Mouse (Mus musculus): Measurements from ENCODE around the gene Dcpp3. TPM values are rescaled to one million over a fixed set of nuclear protein-coding genes. Genes with fewer than 3 reads are reported as not detected.

Dcpp3 gene
- total and polyA plus RNA-seq, 3 experiments: not detected

- dilution Hi-C loops (cut with MboI; ENCODE audit: extremely low pct_ligation_motif_present, extremely low pct_unique_long_range_greater_than_20kb, low sequenced_read_pairs) (no loop called here), in situ Hi-C loops (cut with MboI; ENCODE audit: low pct_ligation_motif_present, low pct_unique_long_range_greater_than_20kb, low sequenced_read_pairs) (no loop called here)
- peaks cover 0 to 10% of the 10 kb centered on the region in 2 experiments; a peak in 2 of 4 replicates for H3K4me1 ChIP-seq (ENCODE audit: control insufficient read depth in 1 of 2, insufficient read depth in 2 of 2)
- H3K36me3 ChIP-seq (replicated peaks in 1 of 2; ENCODE audit: control insufficient read depth in 1 of 2, insufficient read depth in 1 of 2, low read length in 1 of 2): no peaks in the 10 kb centered on the region
- peak overlapping the region; percentile 39 for H3K9ac ChIP-seq (ENCODE audit: insufficient read depth, low read depth)
- no peak overlapping the region for H3K27ac ChIP-seq (ENCODE audit: insufficient read depth, low read depth)
- H3K9me3 ChIP-seq (replicated peaks; ENCODE audit: low read length): no peaks in the 10 kb centered on the region
- DNase-seq (ENCODE audit: extremely low read depth): peak; percentile 89
- H3K79me2 ChIP-seq (replicated peaks; ENCODE audit: control insufficient read depth, extremely low read depth, insufficient read depth, poor library complexity, severe bottlenecking): no peaks in the 10 kb centered on the region
- H3K4me2 ChIP-seq (ENCODE audit: insufficient read depth, low read depth, poor library complexity, severe bottlenecking): peak overlapping the region; percentile 79
- peaks cover 26% of the 10 kb centered on the region for H3K27me3 ChIP-seq (replicated peaks)
- TF ChIP-seq MEF2A (IDR thresholded peaks at IDR 0.05; ENCODE audit: borderline replicate concordance, low read depth, low read length) (0 out of 2 replicates have a peak, but pooled peaks have one; percentile 24), GABPA (IDR thresholded peaks at IDR 0.05; ENCODE audit: insufficient replicate concordance, low read depth, low read length) (no peak), MAFK (IDR thresholded peaks at IDR 0.05; ENCODE audit: insufficient replicate concordance, low read length) (no peak), MYC (IDR thresholded peaks at IDR 0.05; ENCODE audit: low read depth, low read length) (no peak), JUN (IDR thresholded peaks at IDR 0.05; ENCODE audit: insufficient read depth, low read depth, low read length) (no peak), NRF1 (IDR thresholded peaks at IDR 0.05; ENCODE audit: low read depth, low read length) (peak; percentile 96), TCF12 (IDR thresholded peaks at IDR 0.05; ENCODE audit: low read depth, low read length) (no peak; the same call in 1 of the 2 replicates), E2F4 (IDR thresholded peaks at IDR 0.05; ENCODE audit: insufficient replicate concordance, low read depth, low read length) (peak; percentile 89; the same call in 1 of the 2 replicates), MAX (IDR thresholded peaks at IDR 0.05; ENCODE audit: low read length) (peak; percentile 83), EP300 (IDR thresholded peaks at IDR 0.05; ENCODE audit: low read length) (no peak), POLR2A (IDR thresholded peaks at IDR 0.05; ENCODE audit: low read depth, low read length) (peak; percentile 89), SIN3A (IDR thresholded peaks at IDR 0.05; ENCODE audit: low read length) (peak; percentile 43; the same call in 1 of the 2 replicates), TBP (conservative IDR thresholded peaks at IDR 0.05; ENCODE audit: low read depth, low read length) (peak; percentile 73), HCFC1 (IDR thresholded peaks at IDR 0.05; ENCODE audit: low read depth, low read length) (peak; percentile 25; the same call in 1 of the 2 replicates), NELFE (IDR thresholded peaks at IDR 0.05; ENCODE audit: low read depth, low read length) (peak; percentile 65), MAZ (IDR thresholded peaks at IDR 0.05; ENCODE audit: low read depth, low read length) (no peak), ZMIZ1 (IDR thresholded peaks at IDR 0.05; ENCODE audit: low read depth, low read length) (peak; percentile 79), ELF1 (IDR thresholded peaks at IDR 0.05; ENCODE audit: low read depth, low read length) (peak; percentile 52; the same call in 1 of the 2 replicates)
- peak overlapping the region; percentile 49 to 65 (median 59) for H3K4me3 ChIP-seq (replicated peaks in 1 of 3; ENCODE audit: low read depth in 2 of 3, low read length in 2 of 3, poor library complexity in 1 of 3)
Measured at GRCm38 (mm10) chr17:23924531-23925007, 7.3 kb downstream of the Dcpp3 start.

- peak; percentile 65 for DNase-seq (ENCODE audit: extremely low read depth)
- dilution Hi-C loops (cut with MboI; ENCODE audit: extremely low pct_ligation_motif_present, extremely low pct_unique_long_range_greater_than_20kb, low sequenced_read_pairs) (no loop called here), in situ Hi-C loops (cut with MboI; ENCODE audit: low pct_ligation_motif_present, low pct_unique_long_range_greater_than_20kb, low sequenced_read_pairs) (no loop called here)
Measured at GRCm38 (mm10) chr17:23925090-23925493, 7.8 kb downstream of the Dcpp3 start.

More at GRCm38 (mm10) chr17:23925090-23925493, 7.8 kb downstream of the Dcpp3 start:
- H3K27me3 ChIP-seq (replicated peaks): peaks cover 29% of the 10 kb centered on the region
- peak overlapping the region; percentile 39 for H3K9ac ChIP-seq (ENCODE audit: insufficient read depth, low read depth)
- no peak for TF ChIP-seq JUND (conservative IDR thresholded peaks at IDR 0.05; ENCODE audit: low read depth, low read length)
- TF ChIP-seq POLR2A (IDR thresholded peaks at IDR 0.05; ENCODE audit: low read depth, low read length): 0 out of 2 replicates have a peak, but pooled peaks have one; percentile 21
- TF ChIP-seq ELF1 (IDR thresholded peaks at IDR 0.05; ENCODE audit: low read depth, low read length): 0 out of 2 replicates have a peak, but pooled peaks have one; percentile 1
- no peak for TF ChIP-seq KAT2A (IDR thresholded peaks at IDR 0.05; ENCODE audit: insufficient replicate concordance, low read length)
- no peak for TF ChIP-seq CTCF (conservative IDR thresholded peaks at IDR 0.05 in 1 of 2, IDR thresholded peaks at IDR 0.05 in 1 of 2; ENCODE audit: low read depth in 2 of 2, low read length in 2 of 2)
- TF ChIP-seq MAX (IDR thresholded peaks at IDR 0.05; ENCODE audit: low read length): peak; percentile 21; the same call in 1 of the 2 replicates
- no peak for TF ChIP-seq IRF4 (IDR thresholded peaks at IDR 0.05; ENCODE audit: low read depth, low read length)
- no peak for TF ChIP-seq ZKSCAN1 (IDR thresholded peaks at IDR 0.05; ENCODE audit: borderline replicate concordance, low read depth, low read length)
- TF ChIP-seq USF1 (IDR thresholded peaks at IDR 0.05; ENCODE audit: low read depth, low read length): no peak
- no peak for TF ChIP-seq GABPA (IDR thresholded peaks at IDR 0.05; ENCODE audit: insufficient replicate concordance, low read depth, low read length)
- TF ChIP-seq USF2 (conservative IDR thresholded peaks at IDR 0.05; ENCODE audit: low read depth, low read length): no peak
- TF ChIP-seq MYC (IDR thresholded peaks at IDR 0.05; ENCODE audit: low read depth, low read length): peak; percentile 45; the same call in 1 of the 2 replicates
- TF ChIP-seq RCOR1 (conservative IDR thresholded peaks at IDR 0.05; ENCODE audit: low read depth, low read length): no peak
- TF ChIP-seq BHLHE40 (IDR thresholded peaks at IDR 0.05; ENCODE audit: low read depth, low read length): peak; percentile 58
- 0 out of 2 replicates have a peak, but pooled peaks have one; percentile 55 for TF ChIP-seq TBP (conservative IDR thresholded peaks at IDR 0.05; ENCODE audit: low read depth, low read length)
- no peaks in the 10 kb centered on the region for H3K36me3 ChIP-seq (replicated peaks in 1 of 2; ENCODE audit: control insufficient read depth in 1 of 2, insufficient read depth in 1 of 2, low read length in 1 of 2)
- H3K27ac ChIP-seq (ENCODE audit: insufficient read depth, low read depth): no peak overlapping the region
- peaks cover 0 to 10% of the 10 kb centered on the region in 2 experiments; a peak in 2 of 4 replicates for H3K4me1 ChIP-seq (ENCODE audit: control insufficient read depth in 1 of 2, insufficient read depth in 2 of 2)
- H3K79me2 ChIP-seq (replicated peaks; ENCODE audit: control insufficient read depth, extremely low read depth, insufficient read depth, poor library complexity, severe bottlenecking): no peaks in the 10 kb centered on the region
- peak overlapping the region; percentile 79 for H3K4me2 ChIP-seq (ENCODE audit: insufficient read depth, low read depth, poor library complexity, severe bottlenecking)
- peak overlapping the region; percentile 49 to 61 (median 59) for H3K4me3 ChIP-seq (replicated peaks in 1 of 3; ENCODE audit: low read depth in 2 of 3, low read length in 2 of 3, poor library complexity in 1 of 3)
- H3K9me3 ChIP-seq (replicated peaks; ENCODE audit: low read length): no peaks in the 10 kb centered on the region

Measured in CH12.LX (cell line).